Mouse (Mus musculus): ENCODE data around the gene Rad51d. TPM values are rescaled to one million over a fixed set of nuclear protein-coding genes. Genes with fewer than 3 reads are reported as not detected.

Gene Rad51d
- polyA plus RNA-seq, 1 experiment from 2014 or later: 14.3 TPM

GRCm38 (mm10) chr11:82889524-82890341 lies 681 bp downstream of the Rad51d start:
- Histone ChIP-seq H3K4me2 (replicated peaks) (peak overlapping the region; percentile 71), H3K27me3 (peaks cover 6% of the 10 kb centered on the region), H3K9ac (peak overlapping the region; percentile 46), H3K4me1 (peaks cover 19% of the 10 kb centered on the region), H3K9me3 (replicated peaks) (no peaks in the 10 kb centered on the region), H3K36me3 (no peaks in the 10 kb centered on the region), H3K27ac (replicated peaks) (0 out of 2 replicates have a peak overlapping the region, but pooled peaks have one; percentile 18), H3K4me3 (replicated peaks) (peak overlapping the region; percentile 60)
- peak; percentile 40; the same call in 1 of the 2 replicates for ATAC-seq (ENCODE audit: insufficient number of reproducible peaks, low FRiP score, low TSS enrichment, low read depth)
- WGBS: 5% methylated on average over 31 of the region's 31 CpGs

- Histone ChIP-seq H3K27me3 (peaks cover 6% of the 10 kb centered on the region), H3K4me2 (replicated peaks) (no peak overlapping the region), H3K36me3 (no peaks in the 10 kb centered on the region), H3K4me3 (replicated peaks) (no peak overlapping the region), H3K9me3 (replicated peaks) (no peaks in the 10 kb centered on the region), H3K4me1 (peaks cover 19% of the 10 kb centered on the region), H3K9ac (no peak overlapping the region), H3K27ac (replicated peaks) (no peak overlapping the region)
- WGBS: 63% methylated on average over 10 of the region's 10 CpGs
- no peak for ATAC-seq (ENCODE audit: insufficient number of reproducible peaks, low FRiP score, low TSS enrichment, low read depth)
These were observed 1.9 kb downstream of the Rad51d start for GRCm38 (mm10) chr11:82888491-82888946.

GRCm38 (mm10) chr11:82886559-82886958 lies 3.9 kb downstream of the Rad51d start:
- ATAC-seq (ENCODE audit: insufficient number of reproducible peaks, low FRiP score, low TSS enrichment, low read depth): no peak
- H3K4me2 ChIP-seq (replicated peaks): no peak overlapping the region
- no peak overlapping the region for H3K27ac ChIP-seq (replicated peaks)
- H3K9me3 ChIP-seq (replicated peaks): no peaks in the 10 kb centered on the region
- peaks cover 19% of the 10 kb centered on the region for H3K4me1 ChIP-seq
- H3K27me3 ChIP-seq: peaks cover 3% of the 10 kb centered on the region
- H3K4me3 ChIP-seq (replicated peaks): no peak overlapping the region
- no peak overlapping the region for H3K9ac ChIP-seq
- 0 out of 2 replicates have a peak, but pooled peaks cover 8% of the 10 kb centered on the region for H3K36me3 ChIP-seq
- 85% methylated on average over 3 of the region's 3 CpGs for WGBS

GRCm38 (mm10) chr11:82883180-82883579 lies 7.2 kb downstream of the Rad51d start:
- Histone ChIP-seq H3K36me3 (peaks cover 19% of the 10 kb centered on the region), H3K4me3 (replicated peaks) (no peak overlapping the region), H3K9ac (no peak overlapping the region), H3K27me3 (no peaks in the 10 kb centered on the region), H3K9me3 (replicated peaks) (no peaks in the 10 kb centered on the region), H3K4me1 (peaks cover 2% of the 10 kb centered on the region; the same call in 1 of the 2 replicates), H3K4me2 (replicated peaks) (no peak overlapping the region), H3K27ac (replicated peaks) (no peak overlapping the region)
- ATAC-seq (ENCODE audit: insufficient number of reproducible peaks, low FRiP score, low TSS enrichment, low read depth): no peak
- WGBS: 65% methylated on average over 8 of the region's 8 CpGs

GRCm38 (mm10) chr11:82877726-82878344 lies 12.6 kb downstream of the Rad51d start:
- peaks cover 15% of the 10 kb centered on the region for H3K36me3 ChIP-seq
- no peaks in the 10 kb centered on the region for H3K9me3 ChIP-seq (replicated peaks)
- H3K4me1 ChIP-seq: no peaks in the 10 kb centered on the region
- H3K27me3 ChIP-seq: no peaks in the 10 kb centered on the region
- WGBS: 76% methylated on average over 7 of the region's 7 CpGs
- H3K9ac ChIP-seq: no peak overlapping the region
- H3K4me3 ChIP-seq (replicated peaks): no peak overlapping the region
- no peak for ATAC-seq (ENCODE audit: insufficient number of reproducible peaks, low FRiP score, low TSS enrichment, low read depth)
- no peak overlapping the region for H3K4me2 ChIP-seq (replicated peaks)
- no peak overlapping the region for H3K27ac ChIP-seq (replicated peaks)

- Histone ChIP-seq H3K4me1 (no peaks in the 10 kb centered on the region), H3K27me3 (no peaks in the 10 kb centered on the region), H3K4me3 (replicated peaks) (no peak overlapping the region), H3K27ac (replicated peaks) (no peak overlapping the region), H3K9me3 (replicated peaks) (no peaks in the 10 kb centered on the region), H3K9ac (no peak overlapping the region), H3K36me3 (peaks cover 11% of the 10 kb centered on the region), H3K4me2 (replicated peaks) (no peak overlapping the region)
- ATAC-seq (ENCODE audit: insufficient number of reproducible peaks, low FRiP score, low TSS enrichment, low read depth): no peak
- 87% methylated on average over 5 of the region's 5 CpGs for WGBS
These were observed 14.8 kb downstream of the Rad51d start for GRCm38 (mm10) chr11:82875631-82876030.

- WGBS: 78% methylated on average over 5 of the region's 5 CpGs
- Histone ChIP-seq H3K4me2 (replicated peaks) (no peak overlapping the region), H3K27me3 (no peaks in the 10 kb centered on the region), H3K9ac (no peak overlapping the region), H3K27ac (replicated peaks) (no peak overlapping the region), H3K4me1 (0 out of 2 replicates have a peak, but pooled peaks cover 2% of the 10 kb centered on the region), H3K4me3 (replicated peaks) (no peak overlapping the region), H3K36me3 (peaks cover 9% of the 10 kb centered on the region), H3K9me3 (replicated peaks) (no peaks in the 10 kb centered on the region)
- no peak for ATAC-seq (ENCODE audit: insufficient number of reproducible peaks, low FRiP score, low TSS enrichment, low read depth)
These were observed 15.5 kb downstream of the Rad51d start for GRCm38 (mm10) chr11:82874924-82875323.

- ATAC-seq (ENCODE audit: insufficient number of reproducible peaks, low FRiP score, low TSS enrichment, low read depth): peak; percentile 92
- Histone ChIP-seq H3K4me3 (replicated peaks) (peak within 1 kb of the TSS; percentile 91), H3K36me3 (no peaks in the 10 kb centered on the region), H3K9me3 (replicated peaks) (no peaks in the 10 kb centered on the region), H3K9ac (peak within 1 kb of the TSS; percentile 69), H3K4me1 (0 out of 2 replicates have a peak, but pooled peaks cover 4% of the 10 kb centered on the region), H3K27ac (replicated peaks) (peak within 1 kb of the TSS; percentile 69), H3K4me2 (replicated peaks) (peak within 1 kb of the TSS; percentile 76), H3K27me3 (no peaks in the 10 kb centered on the region)
- WGBS: 0% methylated on average over 29 of the region's 43 CpGs
These were observed 19.4 kb downstream of the Rad51d start, which contains the start of gene Rffl for GRCm38 (mm10) chr11:82871031-82871446. Gene Rffl, minus strand, starts transcription at chr11:82871210.

GRCm38 (mm10) chr11:82870173-82871030 lies 20.0 kb downstream of the Rad51d start:
- Histone ChIP-seq H3K4me2 (replicated peaks) (peak overlapping the region; percentile 76), H3K27ac (replicated peaks) (peak overlapping the region; percentile 69), H3K9ac (peak overlapping the region; percentile 69), H3K4me1 (0 out of 2 replicates have a peak, but pooled peaks cover 4% of the 10 kb centered on the region), H3K9me3 (replicated peaks) (no peaks in the 10 kb centered on the region), H3K36me3 (no peaks in the 10 kb centered on the region), H3K27me3 (no peaks in the 10 kb centered on the region), H3K4me3 (replicated peaks) (peak overlapping the region; percentile 91)
- 0 out of 2 replicates have a peak, but pooled peaks have one; percentile 15 for ATAC-seq (ENCODE audit: insufficient number of reproducible peaks, low FRiP score, low TSS enrichment, low read depth)
- 2% methylated on average over 36 of the region's 36 CpGs for WGBS

- H3K4me1 ChIP-seq: 0 out of 2 replicates have a peak, but pooled peaks cover 4% of the 10 kb centered on the region
- no peaks in the 10 kb centered on the region for H3K27me3 ChIP-seq
- H3K27ac ChIP-seq (replicated peaks): no peak overlapping the region
- no peaks in the 10 kb centered on the region for H3K36me3 ChIP-seq
- no peak for ATAC-seq (ENCODE audit: insufficient number of reproducible peaks, low FRiP score, low TSS enrichment, low read depth)
- peak overlapping the region; percentile 91 for H3K4me3 ChIP-seq (replicated peaks)
- 62% methylated on average over 9 of the region's 9 CpGs for WGBS
- no peaks in the 10 kb centered on the region for H3K9me3 ChIP-seq (replicated peaks)
- no peak overlapping the region for H3K9ac ChIP-seq
- peak overlapping the region; percentile 76 for H3K4me2 ChIP-seq (replicated peaks)
These were observed 20.8 kb downstream of the Rad51d start for GRCm38 (mm10) chr11:82869506-82870172.

Data from embryonic facial prominence, embryonic 15.5 days (tissue).